Mouse (Mus musculus) v-Abl transformed pro-B cells (cell line): ENCODE results near the gene Hba-x.

ENCODE experiments used
- in situ Hi-C, 2 experiments: fragments of 400-800 bp; cut with MboI; formaldehyde crosslinking; loops; one replicate each; pipeline ENCODE4 v1.15.1; 2025; ENCODE audit not compliant: unreplicated experiment in 2 of 2

Gene Hba-x

GRCm38 (mm10) chr11:32309446-32309845, 33.2 kb downstream of the Hba-x start:
- in situ Hi-C loops = loop anchor here in 1 of 2 experiments (25.0 kb wide), 1 partner anchor 322 kb away; no protein-coding TSS in a partner anchor

DNA sequence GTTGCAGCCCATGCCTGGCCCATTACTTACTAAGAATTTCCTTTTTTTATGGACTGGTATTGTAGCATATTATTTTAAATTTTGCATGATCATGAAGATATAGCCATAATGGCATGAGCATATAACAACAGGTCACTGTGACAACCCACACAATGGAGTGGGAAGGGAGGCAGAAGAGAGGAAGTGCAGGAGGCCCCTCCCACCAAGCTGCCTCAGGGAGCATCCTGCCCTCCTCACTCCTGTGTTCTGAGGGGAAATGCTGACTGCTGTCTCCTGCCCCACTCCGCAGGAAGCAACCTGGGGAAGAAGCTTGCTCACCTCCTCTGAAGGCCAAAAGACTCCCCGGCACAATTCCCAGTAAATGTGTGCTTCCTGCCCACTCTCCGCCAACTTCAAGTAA, 33.7 kb downstream of the Hba-x start:
- in situ Hi-C loops = loop anchor here in 1 of 2 experiments (25.0 kb wide), 1 partner anchor 323 kb away; no protein-coding TSS in a partner anchor

DNA sequence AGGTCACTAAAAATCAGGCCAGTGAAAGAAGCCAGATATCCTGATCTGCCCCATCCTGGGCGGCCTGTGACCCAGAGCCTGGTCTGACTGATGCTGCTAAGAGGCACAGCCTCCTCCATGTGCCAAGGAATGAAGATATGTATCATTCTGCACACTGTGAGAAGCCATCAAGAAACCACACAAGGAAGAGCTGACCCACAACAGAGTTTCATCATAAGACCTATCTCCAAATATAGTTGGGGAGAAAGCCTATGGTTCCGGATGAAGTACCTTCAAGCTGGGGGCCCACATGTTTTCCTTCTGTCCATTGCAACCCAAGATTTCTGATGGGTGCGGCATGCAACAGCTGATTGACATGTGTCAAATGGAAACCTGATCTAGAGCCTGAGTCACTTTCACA, 39.8 kb downstream of the Hba-x start:
- in situ Hi-C loops = loop anchor here in 1 of 2 experiments (25.0 kb wide), 1 partner anchor 329 kb away; no protein-coding TSS in a partner anchor

GRCm38 (mm10) chr11:32320507-32321195, 44.5 kb downstream of the Hba-x start:
- in situ Hi-C loops = loop anchor here in 1 of 2 experiments (25.0 kb wide), 1 partner anchor 333 kb away; no protein-coding TSS in a partner anchor

GRCm38 (mm10) chr11:32321196-32321565, 45.0 kb downstream of the Hba-x start:
- in situ Hi-C loops = loop anchor here in 1 of 2 experiments (25.0 kb wide), 1 partner anchor 334 kb away; no protein-coding TSS in a partner anchor

- in situ Hi-C loops = loop anchor here in 1 of 2 experiments (25.0 kb wide), 1 partner anchor 337 kb away; no protein-coding TSS in a partner anchor
Observed at GRCm38 (mm10) chr11:32324609-32325008, 48.4 kb downstream of the Hba-x start.
